Mouse (Mus musculus) thymus, postnatal 25 days (tissue): Measurements from ENCODE around the gene Rasl11b.

ENCODE experiments used
- DNase-seq: peaks from one replicate; pipeline ENCODE4 v3.0.0; 2022

Gene Rasl11b

DNA sequence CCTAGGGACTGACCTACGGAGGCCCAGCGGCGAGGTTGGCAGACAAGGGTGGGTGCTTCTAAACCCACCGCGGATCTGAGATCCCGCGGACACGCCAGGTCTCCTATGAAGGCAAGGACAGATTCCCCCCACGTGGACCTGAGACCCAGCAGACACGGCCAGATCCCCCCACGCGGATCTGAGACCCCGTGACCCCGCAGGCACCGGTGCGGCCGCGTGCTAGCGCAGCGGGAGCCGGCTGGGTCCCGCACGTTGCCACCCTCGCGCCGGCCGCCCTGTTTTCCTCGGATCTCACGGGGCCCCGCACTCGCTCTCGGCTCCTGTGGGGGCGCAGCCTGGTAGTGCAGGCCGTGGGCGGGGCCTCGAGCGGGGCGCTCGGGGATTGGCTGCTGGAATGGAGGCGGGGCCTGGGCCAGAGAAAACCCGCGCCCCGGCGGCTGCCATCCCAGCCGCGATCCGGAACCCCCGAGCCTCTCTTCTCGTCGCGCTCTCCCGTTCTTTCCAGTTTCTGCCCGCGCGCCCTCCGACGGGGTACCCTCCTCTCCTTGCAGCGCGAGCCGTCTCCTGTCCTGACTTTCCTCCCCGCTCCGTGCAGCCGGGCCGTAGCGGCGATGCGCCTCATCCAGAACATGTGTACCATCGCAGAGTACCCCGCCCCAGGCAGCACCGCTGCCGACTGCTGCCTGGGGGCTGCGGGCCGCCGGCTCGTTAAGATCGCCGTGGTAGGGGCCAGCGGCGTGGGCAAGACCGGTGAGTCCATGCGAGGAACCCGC, at the start of gene Rasl11b:
Rasl11b (plus strand) TSS at position 446 of the 773 bp plus-strand sequence.
- DNase-seq, result peak; percentile 98

DNA sequence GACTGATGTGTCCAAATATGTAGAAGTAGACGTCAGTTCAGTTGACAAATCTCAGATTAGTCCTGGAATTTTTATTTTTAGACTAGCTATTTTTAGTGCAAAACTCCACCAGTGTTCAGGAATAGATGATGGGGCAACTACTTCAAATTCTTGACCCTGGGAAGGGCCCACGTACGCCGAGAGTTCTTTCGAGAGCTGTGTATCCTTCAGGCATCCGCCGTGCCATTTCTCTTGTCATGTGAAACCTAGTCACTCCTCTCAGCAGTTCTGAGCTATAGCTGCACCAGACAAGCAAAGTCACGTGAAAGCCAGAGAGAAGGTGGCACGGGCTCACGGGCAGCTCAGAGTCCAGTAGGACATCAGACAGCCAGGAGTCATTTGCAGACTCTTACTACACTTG, 47.5 kb upstream of the Rasl11b start:
- no peak for DNase-seq

DNA sequence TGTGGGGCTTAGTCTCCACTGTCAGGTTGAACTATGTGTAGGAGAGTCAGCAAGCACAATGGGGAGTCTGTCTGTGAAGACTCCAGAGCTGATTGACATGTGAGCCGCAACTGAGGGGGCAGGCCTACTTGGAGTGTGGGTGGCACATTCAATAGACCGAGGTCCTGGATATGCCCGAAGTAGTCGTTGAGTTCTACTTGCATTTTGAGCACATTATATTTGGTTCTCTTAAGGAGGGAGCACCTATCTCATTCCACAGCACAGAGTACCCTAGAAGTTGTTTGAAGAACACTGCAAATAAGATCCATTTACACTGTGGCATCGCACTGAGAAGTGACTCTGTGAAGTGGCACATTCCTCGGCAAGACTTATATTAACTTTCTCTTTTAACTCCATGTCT, 45.1 kb upstream of the Rasl11b start:
- no peak for DNase-seq

DNA sequence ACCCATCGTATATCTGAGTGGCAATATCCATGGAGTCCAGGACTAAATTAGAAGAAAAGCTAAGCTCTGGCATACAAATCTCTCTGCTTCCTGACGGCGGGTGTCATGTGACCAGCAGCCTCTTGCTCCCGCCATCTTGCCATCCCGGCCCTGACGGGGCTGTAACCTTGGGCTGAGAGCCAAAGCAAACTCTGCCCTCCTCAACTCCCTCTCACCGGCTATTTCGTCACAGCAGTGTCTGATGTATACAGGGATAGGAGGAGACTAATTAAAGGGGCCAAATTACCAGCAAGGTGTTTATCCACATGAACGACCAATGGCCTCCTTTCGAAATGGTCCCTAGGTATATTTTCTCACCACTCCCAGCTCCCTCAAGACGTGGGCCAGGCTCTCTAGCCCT, 43.3 kb upstream of the Rasl11b start:
- DNase-seq, result no peak

DNA sequence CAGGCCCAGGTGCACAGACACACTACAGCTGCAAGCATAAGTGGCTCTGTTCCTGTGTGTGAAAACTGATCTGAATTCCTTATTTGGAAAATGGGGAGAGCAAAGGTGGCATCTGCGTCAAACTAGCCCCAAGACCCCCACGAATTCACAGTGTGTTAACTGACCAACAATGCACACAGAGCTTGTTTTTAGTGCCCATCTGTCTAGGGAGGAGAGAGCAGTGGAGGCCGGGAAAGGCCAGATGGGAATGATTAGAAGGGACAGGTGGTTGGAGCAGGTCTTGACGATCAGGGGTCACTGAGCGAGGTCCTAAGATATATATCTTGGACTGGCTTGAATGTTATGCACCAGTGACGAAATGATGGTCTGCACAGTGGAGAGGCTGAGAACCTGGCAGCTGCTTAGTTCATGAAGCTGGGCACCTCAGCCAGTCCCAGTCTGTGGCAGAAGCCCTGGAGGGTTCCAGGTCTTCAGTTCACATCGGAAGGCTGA, 39.2 kb upstream of the Rasl11b start:
- DNase-seq, result no peak

DNA sequence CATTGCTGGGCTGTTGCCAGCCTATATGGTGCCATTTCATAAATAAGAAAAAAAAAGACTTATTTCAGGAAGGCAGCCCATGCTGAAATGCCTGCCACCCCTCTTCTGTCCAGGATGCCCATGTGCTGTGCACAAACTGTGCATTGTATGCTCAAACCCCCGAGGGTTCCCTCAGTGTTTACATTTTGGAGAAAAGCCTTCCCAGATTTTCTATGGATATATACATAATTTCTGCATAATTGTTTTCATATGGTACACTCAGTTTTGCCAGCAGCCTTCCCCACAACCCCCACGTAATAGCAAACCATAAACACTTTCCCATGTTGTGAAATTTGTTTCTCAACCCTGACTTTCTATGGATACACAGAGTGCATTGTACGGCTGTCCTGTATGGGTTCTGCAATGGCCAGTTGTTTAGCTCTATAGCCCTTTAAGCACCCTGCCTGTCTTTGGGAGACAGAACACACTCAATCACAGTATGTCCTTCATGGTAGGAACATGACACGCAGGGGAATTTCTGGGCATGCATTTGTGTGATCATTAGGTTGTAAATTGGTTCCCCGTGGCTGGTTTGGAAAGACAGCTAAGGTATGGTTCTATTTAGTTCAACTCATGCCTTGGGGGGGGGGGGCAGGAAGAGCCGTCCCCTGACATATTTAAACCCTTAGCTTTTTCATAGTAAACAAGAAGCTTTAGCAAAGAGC, 36.0 kb upstream of the Rasl11b start:
- DNase-seq, result no peak

DNA sequence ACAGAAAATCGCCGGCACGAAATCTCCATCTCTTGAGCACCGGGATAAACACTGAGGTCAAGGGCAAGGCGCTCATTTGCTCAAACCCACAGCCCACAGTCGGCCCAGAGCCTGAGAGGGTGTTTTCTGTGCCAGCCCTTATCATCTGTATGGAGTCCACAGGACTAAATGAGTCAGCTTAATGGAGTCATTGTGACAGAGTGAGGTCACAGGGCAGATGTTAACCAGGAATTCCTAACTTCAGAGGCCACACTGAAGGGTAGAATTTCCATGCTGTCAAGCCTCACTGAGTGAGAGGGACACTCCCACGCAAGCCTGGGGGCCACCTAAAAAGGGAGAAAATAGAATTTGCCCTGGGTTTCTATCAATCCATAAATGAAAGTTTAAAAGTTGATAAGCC, 35.2 kb upstream of the Rasl11b start:
- no peak for DNase-seq

DNA sequence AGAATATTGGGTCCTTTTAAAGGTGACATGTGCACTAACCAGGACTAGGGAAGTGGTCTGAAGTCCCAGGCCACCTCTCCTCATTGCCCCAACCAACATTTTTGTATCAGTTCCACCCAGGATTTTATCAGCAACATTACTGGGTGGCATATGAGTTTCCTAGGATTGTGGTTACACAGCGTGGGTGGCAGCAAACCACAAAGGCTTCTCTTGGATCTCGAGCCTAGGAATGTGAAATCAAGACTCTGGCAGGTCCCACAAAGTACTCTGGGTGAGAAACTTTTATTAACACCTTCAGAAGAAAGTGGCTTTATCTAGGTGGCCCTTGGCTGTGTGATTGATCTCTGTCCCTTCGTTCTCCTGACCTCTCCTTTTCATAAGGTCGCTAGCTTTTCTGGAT, 34.7 kb upstream of the Rasl11b start:
- no peak for DNase-seq

DNA sequence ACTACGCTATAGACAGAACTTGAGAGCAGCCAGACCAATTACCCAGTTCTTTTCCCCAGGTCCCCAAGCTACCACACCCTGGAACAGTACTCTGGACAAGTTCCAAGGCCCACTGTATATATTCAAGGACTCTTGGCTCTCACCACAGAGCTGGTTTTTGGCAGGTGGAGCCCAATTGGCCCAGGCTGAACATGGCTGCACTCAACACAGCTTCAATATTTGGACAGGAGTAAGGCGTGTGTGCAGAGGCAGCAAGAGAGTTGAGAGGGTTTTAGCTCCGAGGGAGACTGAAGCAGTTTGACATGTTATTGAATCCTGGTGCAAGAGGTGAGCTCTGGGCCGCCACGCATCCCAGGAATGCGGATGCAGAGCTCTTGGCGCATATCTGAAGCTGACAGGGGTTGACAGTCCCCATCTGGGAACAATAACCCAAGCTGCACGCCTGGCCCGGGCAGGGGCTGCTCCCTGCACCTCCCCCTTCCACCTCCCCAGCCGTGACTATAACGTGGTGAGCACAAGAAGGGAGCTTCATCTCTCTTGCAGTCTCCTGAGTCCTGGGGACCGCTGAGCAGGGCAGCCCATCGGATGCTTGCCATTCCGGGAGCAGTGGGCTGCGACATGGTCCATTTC, 33.7 kb upstream of the Rasl11b start:
- no peak for DNase-seq

DNA sequence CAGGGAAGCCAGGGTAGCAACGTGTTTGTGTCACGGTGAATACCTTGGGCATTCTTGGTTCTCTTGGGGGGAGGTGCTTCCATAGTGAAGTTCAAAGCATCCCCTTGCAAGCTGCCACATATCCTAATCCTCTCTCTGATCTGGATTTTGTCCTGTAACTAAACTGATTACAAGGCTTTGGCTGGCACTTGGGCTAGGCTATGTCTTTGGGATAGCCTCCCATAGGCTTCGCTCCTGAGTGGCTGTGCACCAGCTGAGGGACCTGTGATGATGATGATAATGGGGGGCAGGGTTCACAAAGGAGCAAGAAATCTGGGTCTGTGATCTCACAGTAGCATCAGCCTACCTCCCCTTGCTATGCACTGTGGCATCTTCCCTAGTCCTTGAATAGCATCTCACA, 33.1 kb upstream of the Rasl11b start:
- no peak for DNase-seq

DNA sequence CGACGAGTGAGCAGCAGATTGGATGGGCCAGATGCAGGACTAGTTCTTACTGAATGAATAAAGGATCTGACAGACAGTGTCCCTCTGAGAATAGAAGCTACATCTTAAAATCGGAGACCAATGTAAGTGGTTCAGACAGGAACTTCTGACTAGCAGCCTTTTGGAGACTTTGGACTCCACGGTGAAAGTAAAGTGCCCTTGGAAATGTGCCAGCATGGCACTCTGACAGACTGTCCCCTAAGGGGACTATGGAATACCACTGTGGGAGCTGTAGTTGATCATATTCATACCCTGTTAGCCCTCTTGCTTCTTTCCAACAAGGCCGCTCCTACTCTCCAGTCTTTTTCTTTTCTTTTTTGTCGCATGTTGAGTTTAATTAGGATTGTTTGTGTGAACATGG, 31.9 kb upstream of the Rasl11b start:
- no peak for DNase-seq

DNA sequence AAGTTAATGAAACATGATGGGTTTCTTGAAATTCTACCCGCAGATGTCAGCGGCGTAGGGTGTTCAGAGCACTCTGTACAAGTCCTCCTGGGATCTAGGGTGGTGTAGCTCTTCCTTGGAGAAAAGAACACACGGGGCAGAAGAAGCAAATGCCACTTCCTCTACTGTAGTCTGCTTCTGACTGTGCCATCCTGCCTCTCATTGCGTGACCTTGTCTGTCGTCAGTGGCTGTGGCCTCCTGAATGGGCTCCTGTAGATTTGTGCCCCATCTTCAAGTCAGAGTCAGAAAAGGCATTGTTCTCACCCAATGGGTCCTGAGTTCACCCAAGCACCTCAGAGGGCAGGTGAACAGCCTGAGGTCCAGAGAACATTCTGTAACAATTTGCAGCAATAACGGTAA, 30.5 kb upstream of the Rasl11b start:
- DNase-seq, result no peak

DNA sequence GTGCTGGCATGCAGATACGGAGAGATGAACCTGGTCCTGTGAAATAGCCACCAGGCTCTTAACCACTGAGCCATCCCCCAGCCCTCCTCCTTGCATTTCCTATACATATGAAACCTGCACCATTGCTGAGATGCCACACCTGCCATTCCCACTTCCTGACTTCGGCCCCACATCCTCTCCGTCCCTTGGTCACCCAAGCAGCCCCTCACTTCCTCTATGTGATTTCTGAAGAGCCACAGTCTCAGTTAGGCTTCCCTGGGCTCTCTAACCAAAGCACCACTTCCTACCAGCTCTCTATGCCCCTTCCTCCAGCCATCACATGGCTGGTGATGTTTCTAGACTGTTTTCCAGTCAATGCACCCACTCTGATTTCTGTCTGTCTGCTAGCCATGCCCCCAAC, 28.4 kb upstream of the Rasl11b start:
- DNase-seq, result no peak

DNA sequence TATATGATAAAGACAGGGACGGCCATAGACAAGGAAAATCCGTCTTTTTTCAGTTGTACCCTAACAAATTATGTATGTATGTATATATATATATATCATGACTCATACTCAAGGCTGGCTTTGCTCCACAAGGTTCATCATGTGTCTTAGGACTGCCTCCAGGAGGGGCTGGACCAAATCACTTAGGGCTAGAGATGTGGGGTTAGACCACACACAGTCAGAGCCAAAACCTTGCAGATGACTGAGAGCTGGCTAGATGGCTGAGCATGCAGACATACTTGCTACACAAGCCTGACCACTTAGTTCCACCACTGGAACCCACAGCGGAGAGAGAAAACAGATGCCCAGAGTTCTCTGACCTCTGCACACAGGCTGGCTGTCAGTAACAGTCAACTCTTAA, 27.0 kb upstream of the Rasl11b start:
- DNase-seq, result no peak

DNA sequence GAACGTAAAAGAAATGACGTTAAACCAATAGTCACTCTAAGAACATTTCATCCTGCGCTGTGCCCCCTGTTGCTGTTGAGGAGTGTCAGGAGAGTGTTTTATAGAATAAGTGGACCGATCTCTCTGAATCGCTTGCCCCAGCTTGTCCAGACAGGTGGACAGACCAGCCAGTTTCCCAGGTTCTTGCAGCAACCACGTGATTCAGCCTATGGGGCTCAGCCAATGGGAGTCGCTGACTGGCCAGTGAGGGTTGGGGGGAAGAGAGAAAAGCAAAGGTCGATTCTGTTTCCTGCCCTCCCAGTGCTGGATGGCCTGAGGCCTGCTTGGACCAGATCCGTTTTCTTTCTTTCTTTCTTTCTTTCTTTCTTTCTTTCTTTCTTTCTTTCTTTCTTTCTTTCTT, 23.3 kb upstream of the Rasl11b start:
- DNase-seq, result no peak

DNA sequence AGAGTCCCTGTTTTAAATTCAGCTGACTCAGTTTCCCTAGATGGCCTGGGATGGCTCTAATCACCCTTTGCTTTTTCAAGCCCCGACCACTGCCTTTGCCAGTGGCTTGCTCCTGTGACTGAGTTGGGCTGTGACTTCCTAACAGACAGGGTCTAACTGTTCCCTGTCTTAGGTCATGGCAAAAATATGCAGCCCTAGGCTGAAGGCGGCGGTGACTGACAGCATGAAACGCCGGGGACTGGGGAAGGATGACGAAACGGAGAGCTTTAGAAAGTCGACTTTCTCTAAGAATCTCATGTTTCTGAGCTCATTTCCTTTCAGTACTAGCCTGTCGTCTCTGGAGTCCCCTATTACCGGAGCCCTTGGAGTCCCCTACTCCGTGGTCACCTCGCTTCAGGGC, 22.9 kb upstream of the Rasl11b start:
- no peak for DNase-seq

DNA sequence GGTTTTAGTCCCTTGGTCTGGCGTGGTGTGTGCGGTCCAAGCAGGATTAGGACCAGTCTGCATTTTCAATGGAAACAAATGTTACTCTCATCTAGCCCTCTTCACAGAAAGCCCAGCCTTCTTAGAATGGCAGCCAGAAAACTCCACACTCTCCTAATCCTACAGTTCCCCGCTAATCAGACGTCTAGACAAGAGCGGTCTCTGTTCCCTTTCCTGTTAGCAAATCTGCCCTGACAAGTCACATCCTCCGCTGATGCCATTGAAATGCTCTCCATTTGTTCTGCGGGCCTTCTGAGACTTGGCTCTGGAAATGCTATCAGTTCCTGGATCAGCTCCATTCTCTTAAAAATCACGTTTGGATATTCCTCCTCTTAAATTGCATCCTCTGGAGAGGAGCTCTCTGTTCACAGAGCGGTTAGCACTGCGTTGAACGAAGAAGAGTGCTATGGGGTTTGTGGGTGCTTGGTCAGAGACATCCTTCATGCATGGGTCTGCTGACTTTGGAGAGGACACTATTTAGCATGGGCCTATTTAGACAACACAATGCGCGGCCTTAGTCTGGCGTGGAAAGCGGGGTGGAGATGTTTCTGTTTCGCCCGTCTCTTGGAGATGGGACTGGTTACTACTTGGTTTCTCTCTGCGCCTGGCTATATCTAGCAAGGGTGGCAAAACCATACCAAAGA, 21.8 kb upstream of the Rasl11b start:
- no peak for DNase-seq

DNA sequence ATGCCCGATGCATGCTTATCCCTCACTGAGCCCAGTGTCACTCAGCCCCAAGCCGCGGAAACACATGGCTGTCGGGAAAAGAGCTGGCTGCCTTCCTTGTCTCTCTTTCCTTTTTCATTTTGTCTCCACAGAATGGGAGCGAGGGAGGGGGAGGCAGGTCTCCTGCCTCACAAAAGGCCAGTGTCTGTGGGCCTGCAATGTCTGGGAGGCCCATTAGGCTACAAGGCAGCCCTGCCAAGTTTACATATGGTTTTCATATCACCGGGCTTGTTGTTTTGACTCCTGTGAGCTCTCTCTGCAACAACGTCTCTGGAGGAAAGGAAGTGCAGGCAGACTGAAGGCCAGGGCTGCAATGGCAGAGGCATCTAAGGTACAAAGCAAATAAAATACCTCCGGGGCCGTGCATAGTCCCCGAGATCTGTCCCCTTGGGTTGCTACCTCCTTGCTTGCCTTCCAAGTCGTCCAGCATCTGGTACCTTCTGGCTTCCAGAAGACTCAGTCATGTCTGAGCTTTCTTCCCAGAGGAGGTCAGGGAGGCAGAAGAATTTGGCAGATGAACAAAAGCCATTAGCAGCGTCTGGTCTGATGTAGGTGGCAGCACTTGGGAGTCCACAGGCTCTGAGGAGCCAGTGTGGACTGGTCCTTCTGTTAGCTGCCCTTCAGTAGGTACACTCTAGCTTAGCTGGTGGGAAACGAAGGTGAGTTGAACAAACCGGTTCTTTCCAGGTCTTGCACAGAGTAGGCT, 19.4 kb upstream of the Rasl11b start:
- no peak for DNase-seq

DNA sequence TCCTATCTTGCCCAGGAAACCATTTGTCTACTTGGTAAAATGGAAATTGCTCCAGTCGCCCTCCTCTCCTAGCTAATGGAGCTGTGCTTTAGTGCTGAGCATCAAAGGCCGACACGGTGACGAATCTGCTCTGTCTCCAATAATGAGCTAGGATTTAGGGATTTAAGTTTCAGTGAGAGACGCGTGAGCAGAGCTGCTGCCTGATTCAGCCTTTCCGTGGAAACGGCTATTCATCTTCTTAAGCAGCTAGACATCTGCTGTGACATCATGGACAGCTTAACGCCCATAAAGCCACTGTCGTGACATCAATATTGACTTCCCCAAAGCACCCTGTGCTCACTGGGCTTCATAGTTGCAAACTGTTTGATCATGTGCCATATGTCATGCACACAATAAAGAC, 14.9 kb upstream of the Rasl11b start:
- no peak for DNase-seq

DNA sequence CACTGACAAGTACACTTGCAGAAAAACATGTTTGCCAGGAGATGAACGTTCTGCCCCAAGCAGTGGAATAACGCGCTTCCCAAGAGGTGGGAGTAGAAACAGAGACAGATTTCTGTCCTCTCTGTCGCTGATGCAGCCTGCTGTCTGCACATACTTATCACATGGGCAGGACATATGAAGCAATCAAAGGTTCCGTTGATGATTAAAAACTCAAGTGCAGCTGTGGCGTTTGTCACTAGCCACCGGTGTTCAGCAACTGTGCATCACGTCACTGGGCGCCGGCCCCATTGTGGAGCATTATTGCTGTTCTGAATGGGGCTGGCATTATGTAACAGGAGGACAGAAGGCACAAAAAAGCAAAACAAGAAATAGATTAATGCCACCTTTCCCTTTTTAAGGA, 12.0 kb upstream of the Rasl11b start:
- DNase-seq, result no peak

DNA sequence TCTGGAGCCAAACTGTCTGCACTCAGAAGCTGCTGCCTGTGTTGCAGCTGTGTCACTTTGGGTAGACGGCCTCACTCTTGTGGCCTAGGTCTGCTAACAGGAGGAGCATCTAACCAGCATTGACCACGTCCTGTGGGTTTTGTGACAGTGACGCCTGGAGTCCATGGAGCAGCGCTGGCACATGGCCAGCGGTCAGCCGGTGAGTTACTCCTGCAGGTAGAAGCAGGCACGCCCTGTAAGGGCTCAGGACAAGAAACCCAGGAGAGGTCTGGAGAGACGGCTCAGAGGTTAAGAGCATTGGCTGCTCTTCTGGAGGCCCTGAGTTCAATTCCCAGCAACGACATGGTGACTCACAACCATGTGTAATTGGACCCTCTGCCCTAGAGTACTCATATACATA, 10.5 kb upstream of the Rasl11b start:
- DNase-seq, result no peak

DNA sequence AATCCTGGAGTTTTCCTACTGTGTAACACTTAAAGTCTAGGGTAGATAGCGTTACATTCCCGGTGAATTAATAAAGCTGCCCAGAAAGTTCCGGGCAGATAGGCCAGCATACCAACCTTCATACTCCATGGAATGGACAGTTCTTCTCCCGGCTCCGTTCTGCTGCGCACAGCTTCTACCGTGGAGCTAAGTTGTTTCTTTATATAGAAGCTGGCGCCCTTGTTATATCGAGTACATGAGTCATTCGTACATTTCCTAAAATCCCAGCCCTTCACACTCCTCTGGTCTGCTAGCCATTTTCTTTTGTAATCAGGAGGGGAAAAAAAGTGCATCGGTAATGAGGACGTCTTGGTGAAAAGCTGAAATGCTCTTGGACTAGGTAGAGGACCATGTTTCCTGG, 7.0 kb upstream of the Rasl11b start:
- no peak for DNase-seq

DNA sequence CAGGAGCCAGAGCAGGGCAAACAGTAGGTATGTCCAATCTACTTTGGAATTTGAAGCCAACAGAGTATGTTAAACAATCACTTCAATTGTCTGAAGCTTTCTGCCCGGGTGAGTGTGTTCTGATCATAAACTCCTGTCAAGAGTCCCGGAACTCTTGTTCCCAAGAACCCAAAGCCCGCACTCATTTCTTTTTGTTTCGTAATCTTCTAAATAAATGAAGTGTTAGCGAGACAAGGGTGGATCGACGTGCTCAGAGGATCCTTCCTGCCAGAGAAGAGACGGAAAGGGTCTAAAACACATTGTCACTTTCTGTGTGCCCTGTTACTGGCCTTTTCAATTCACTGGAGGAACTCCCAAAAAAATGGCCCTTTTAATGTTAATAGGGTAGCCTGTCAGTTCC, 6.2 kb upstream of the Rasl11b start:
- DNase-seq, result no peak
